Mouse (Mus musculus): ENCODE measurements at regions not wholly inside any gene's neighbourhood (a gene's known extent, or its start where the extent isn't known, plus 50 kb on each side); places are given as distances from the start of the nearest gene placed in this dataset.

GRCm38 (mm10) chr13:84565644-84566532 lies 343.8 kb downstream of the Tmem161b start:
- DNase-seq (ENCODE audit: low spot score in 2 of 2) = no peak

GRCm38 (mm10) chr13:84566533-84566832 lies 344.4 kb downstream of the Tmem161b start:
- no peak for DNase-seq (ENCODE audit: low spot score in 2 of 2)

- DNase-seq (ENCODE audit: low spot score in 2 of 2) = no peak
Measured at GRCm38 (mm10) chr13:84569371-84569770, 347.3 kb downstream of the Tmem161b start.

- no peak for DNase-seq (ENCODE audit: low spot score in 2 of 2)
Measured at GRCm38 (mm10) chr13:84570206-84570605, 348.1 kb downstream of the Tmem161b start.

- no peak for DNase-seq (ENCODE audit: low spot score in 2 of 2)
Measured at GRCm38 (mm10) chr13:84570984-84571844, 349.1 kb downstream of the Tmem161b start.

- no peak for DNase-seq (ENCODE audit: low spot score in 2 of 2)
Measured at GRCm38 (mm10) chr13:84571845-84572193, 349.7 kb downstream of the Tmem161b start.

- DNase-seq (ENCODE audit: low spot score in 2 of 2) = no peak
Measured at GRCm38 (mm10) chr13:84572231-84572630, 350.1 kb downstream of the Tmem161b start.

GRCm38 (mm10) chr13:84596585-84597142 lies 374.6 kb downstream of the Tmem161b start:
- no peak for DNase-seq (ENCODE audit: low spot score in 2 of 2)

GRCm38 (mm10) chr13:84602612-84603011 lies 380.5 kb downstream of the Tmem161b start:
- no peak for DNase-seq (ENCODE audit: low spot score in 2 of 2)

GRCm38 (mm10) chr13:84612497-84612896 lies 390.4 kb downstream of the Tmem161b start:
- no peak for DNase-seq (ENCODE audit: low spot score in 2 of 2)

GRCm38 (mm10) chr13:84613004-84613403 lies 390.9 kb downstream of the Tmem161b start:
- DNase-seq (ENCODE audit: low spot score in 2 of 2) = no peak

- DNase-seq (ENCODE audit: low spot score in 2 of 2) = no peak
Measured at GRCm38 (mm10) chr13:84624691-84625090, 402.6 kb downstream of the Tmem161b start.

- DNase-seq (ENCODE audit: low spot score in 2 of 2) = no peak
Measured at GRCm38 (mm10) chr13:84625527-84625926, 403.4 kb downstream of the Tmem161b start.

GRCm38 (mm10) chr13:84625927-84626326 lies 403.8 kb downstream of the Tmem161b start:
- DNase-seq (ENCODE audit: low spot score in 2 of 2) = no peak

- no peak for DNase-seq (ENCODE audit: low spot score in 2 of 2)
Measured at GRCm38 (mm10) chr13:84626397-84626796, 404.3 kb downstream of the Tmem161b start.

GRCm38 (mm10) chr13:84630686-84631085 lies 408.6 kb downstream of the Tmem161b start:
- no peak for DNase-seq (ENCODE audit: low spot score in 2 of 2)

GRCm38 (mm10) chr13:84632493-84632892 lies 410.4 kb downstream of the Tmem161b start:
- no peak for DNase-seq (ENCODE audit: low spot score in 2 of 2)

GRCm38 (mm10) chr13:84636831-84637230 lies 414.7 kb downstream of the Tmem161b start:
- DNase-seq (ENCODE audit: low spot score in 2 of 2) = no peak

GRCm38 (mm10) chr13:84637606-84638005 lies 415.5 kb downstream of the Tmem161b start:
- no peak for DNase-seq (ENCODE audit: low spot score in 2 of 2)

GRCm38 (mm10) chr13:84638401-84638934 lies 416.4 kb downstream of the Tmem161b start:
- no peak for DNase-seq (ENCODE audit: low spot score in 2 of 2)

GRCm38 (mm10) chr13:84639087-84640022 lies 417.3 kb downstream of the Tmem161b start:
- no peak for DNase-seq (ENCODE audit: low spot score in 2 of 2)
